Mouse (Mus musculus) hindbrain, postnatal 0 days (tissue): ENCODE results near the gene Macrod2. TPM values are rescaled to one million over a fixed set of nuclear protein-coding genes. Genes with fewer than 3 reads are reported as not detected.

Source experiments
- ATAC-seq: fragments of 200-750 bp; cut with Nextera tagmentation; 2 replicates; pipeline ENCODE4 v1.8.0; 2017; ENCODE audit warnings: mild to moderate bottlenecking, moderate TSS enrichment, moderate library complexity
- DNase-seq: peaks from one replicate; pipeline ENCODE4 v3.0.0-alpha.2; 2015; ENCODE audit warnings: low spot score
- H3K27ac ChIP-seq: fragments of 300-500 bp; sonication (generic); 2 replicates; pipeline ENCODE4 v1.5.1; 2014; ENCODE audit warnings: mild to moderate bottlenecking
- H3K27me3 ChIP-seq: fragments of 300-500 bp; sonication (generic); 2 replicates; pipeline ENCODE4 v1.6.1; 2014; ENCODE audit warnings: low read length, mixed read lengths; ENCODE audit not compliant: insufficient read depth
- H3K36me3 ChIP-seq: fragments of 300-500 bp; sonication (generic); 2 replicates; pipeline ENCODE4 v1.6.1; 2014; ENCODE audit warnings: low read length, mixed read lengths; ENCODE audit not compliant: insufficient read depth
- H3K4me1 ChIP-seq: fragments of 300-500 bp; sonication (generic); 2 replicates; pipeline ENCODE4 v1.6.1; 2014; ENCODE audit warnings: antibody characterized with exemption, low read length, mixed read lengths; ENCODE audit not compliant: insufficient read depth
- H3K4me2 ChIP-seq: fragments of 300-500 bp; sonication (generic); 2 replicates; pipeline ENCODE4 v1.6.1; 2014; ENCODE audit warnings: low read depth, mild to moderate bottlenecking, low read length, moderate library complexity, mixed read lengths
- H3K4me3 ChIP-seq: fragments of 300-500 bp; sonication (generic); 2 replicates; pipeline ENCODE4 v1.5.1; 2014; ENCODE audit warnings: low read length
- H3K9ac ChIP-seq: fragments of 300-500 bp; sonication (generic); replicated peaks from 2 replicates; pipeline ENCODE4 v1.6.1; 2014; ENCODE audit warnings: mild to moderate bottlenecking, low read length, moderate library complexity, mixed read lengths
- H3K9me3 ChIP-seq: fragments of 300-500 bp; sonication (generic); 2 replicates; pipeline ENCODE4 v1.6.1; 2016; ENCODE audit warnings: low read length, mixed read lengths
- CTCF ChIP-seq: IDR thresholded peaks from 2 replicates; pipeline ENCODE4 v1.5.1; 2016; ENCODE audit warnings: antibody characterized with exemption, control low read depth, low read depth
- WGBS: fragments of 180-500 bp; shearing (Covaris S2); extraction: QIAGEN DNeasy Blood & Tissue Kit; methylation state at CpG from one replicate; pipeline ENCODE4 v1.1.7; 2014; 5-methylcytosine and 5-hydroxymethylcytosine counted together
- polyA plus RNA-seq: library from polyadenylated mRNA; unstranded; fragments of >200 nt; fragmentation: Nextera tagmentation; extraction: Ambion mirVana; gene quantifications from 2 replicates; pipeline ENCODE4 v1.2.1, GENCODE M21; 2015
- total RNA-seq: library from RNA; depleted of rRNA; stranded (reverse); fragments of >200 nt; gene quantifications from 2 replicates; pipeline ENCODE4 v1.2.3, GENCODE M21; 2014

Macrod2 gene
- total and polyA plus RNA-seq, 2 experiments from 2014 or later, result 18.3 to 60.0 TPM

- no peaks in the 10 kb centered on the region for H3K27me3 ChIP-seq
- no peak overlapping the region for H3K4me3 ChIP-seq
- TF ChIP-seq CTCF, result no peak
- ATAC-seq (no peak), DNase-seq (no peak)
- no peaks in the 10 kb centered on the region for H3K36me3 ChIP-seq
- no peaks in the 10 kb centered on the region for H3K4me1 ChIP-seq
- WGBS, result 60% methylated on average over 3 of the region's 3 CpGs
- no peak overlapping the region for H3K27ac ChIP-seq
- H3K9ac ChIP-seq, result no peak overlapping the region
- H3K9me3 ChIP-seq, result no peaks in the 10 kb centered on the region
- no peak overlapping the region for H3K4me2 ChIP-seq
These were observed 1170.9 kb downstream of the Macrod2 start for GRCm38 (mm10) chr2:141565986-141566385.

GRCm38 (mm10) chr2:141571360-141571759 is 1176.3 kb downstream of the Macrod2 start:
- no peaks in the 10 kb centered on the region for H3K27me3 ChIP-seq
- H3K4me3 ChIP-seq, result no peak overlapping the region
- WGBS, result 60% methylated on average over 3 of the region's 3 CpGs
- H3K36me3 ChIP-seq, result no peaks in the 10 kb centered on the region
- H3K27ac ChIP-seq, result no peak overlapping the region
- no peak for TF ChIP-seq CTCF
- DNase-seq (no peak), ATAC-seq (no peak)
- H3K4me1 ChIP-seq, result no peaks in the 10 kb centered on the region
- H3K4me2 ChIP-seq, result no peak overlapping the region
- no peaks in the 10 kb centered on the region for H3K9me3 ChIP-seq
- no peak overlapping the region for H3K9ac ChIP-seq

- no peak overlapping the region for H3K27ac ChIP-seq
These were observed 1183.1 kb downstream of the Macrod2 start for GRCm38 (mm10) chr2:141578206-141578605.

GRCm38 (mm10) chr2:141582431-141582830 is 1187.3 kb downstream of the Macrod2 start:
- 62% methylated on average over 3 of the region's 3 CpGs for WGBS
- Histone ChIP-seq H3K9me3 (no peaks in the 10 kb centered on the region), H3K9ac (no peak overlapping the region), H3K36me3 (no peaks in the 10 kb centered on the region), H3K4me1 (no peaks in the 10 kb centered on the region), H3K27ac (no peak overlapping the region), H3K4me2 (no peak overlapping the region), H3K27me3 (no peaks in the 10 kb centered on the region), H3K4me3 (no peak overlapping the region)
- TF ChIP-seq CTCF, result no peak
- ATAC-seq (no peak), DNase-seq (no peak)

More at GRCm38 (mm10) chr2:141578206-141578605, 1183.1 kb downstream of the Macrod2 start:
- H3K4me1 ChIP-seq, result no peaks in the 10 kb centered on the region
- no peak overlapping the region for H3K4me3 ChIP-seq
- no peak for TF ChIP-seq CTCF
- H3K4me2 ChIP-seq, result no peak overlapping the region
- H3K9ac ChIP-seq, result no peak overlapping the region
- no peaks in the 10 kb centered on the region for H3K36me3 ChIP-seq
- no peak for ATAC-seq
- no peaks in the 10 kb centered on the region for H3K27me3 ChIP-seq
- no peak for DNase-seq
- no peaks in the 10 kb centered on the region for H3K9me3 ChIP-seq

DNA sequence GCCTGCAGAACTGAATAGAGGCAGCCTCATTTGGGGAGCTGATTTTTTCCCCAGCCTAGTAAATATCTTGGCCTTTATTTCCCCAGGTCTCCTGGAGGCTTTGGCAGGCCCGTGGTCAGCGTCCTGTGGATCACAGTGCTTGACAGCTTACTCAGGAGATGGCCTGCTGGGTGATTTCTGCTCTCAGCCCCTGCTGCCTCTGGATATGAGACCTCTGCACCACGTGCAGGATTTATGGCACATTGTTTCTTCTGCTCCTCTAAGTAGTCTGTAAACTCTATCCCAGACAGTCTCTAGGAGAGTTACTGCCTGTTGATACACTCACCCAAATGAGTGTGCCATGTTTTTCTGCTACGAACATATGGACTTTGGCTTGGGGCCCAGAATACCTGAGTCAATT is 1187.8 kb downstream of the Macrod2 start:
- 21% methylated on average over 4 of the region's 4 CpGs for WGBS
- DNase-seq, result no peak

DNA sequence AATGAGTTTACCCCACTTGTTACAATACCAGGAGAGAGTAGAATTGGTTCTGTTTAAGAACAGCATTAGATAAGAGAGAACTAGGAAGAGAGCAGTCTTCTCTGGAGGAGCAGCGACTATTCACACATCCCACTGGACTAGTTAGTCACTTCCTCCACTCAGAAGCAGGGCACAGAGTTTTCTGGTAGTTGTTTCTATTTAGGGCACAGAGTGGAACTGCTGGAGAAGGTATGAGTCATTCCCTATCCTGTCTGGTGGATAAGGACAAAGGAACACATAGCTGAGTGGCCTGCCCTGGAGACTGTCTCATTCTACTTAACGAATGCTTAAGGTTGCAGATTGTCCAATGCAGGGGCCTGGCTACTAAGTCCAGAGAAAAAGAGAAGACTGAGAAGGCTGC is 1192.2 kb downstream of the Macrod2 start:
- Histone ChIP-seq H3K27me3 (no peaks in the 10 kb centered on the region), H3K9me3 (no peaks in the 10 kb centered on the region), H3K9ac (no peak overlapping the region), H3K4me1 (no peaks in the 10 kb centered on the region), H3K4me2 (no peak overlapping the region), H3K36me3 (no peaks in the 10 kb centered on the region), H3K4me3 (no peak overlapping the region), H3K27ac (no peak overlapping the region)
- whole genome bisulfite sequencing, result 75% methylated on average over 2 of the region's 2 CpGs
- DNase-seq (no peak), ATAC-seq (no peak)
- no peak for TF ChIP-seq CTCF

More for the DNA sequence above, 1187.8 kb downstream of the Macrod2 start:
- Histone ChIP-seq H3K9ac (no peak overlapping the region), H3K27me3 (no peaks in the 10 kb centered on the region), H3K36me3 (no peaks in the 10 kb centered on the region), H3K4me3 (no peak overlapping the region), H3K9me3 (no peaks in the 10 kb centered on the region), H3K27ac (no peak overlapping the region), H3K4me1 (no peaks in the 10 kb centered on the region), H3K4me2 (no peak overlapping the region)
- ATAC-seq, result no peak
- TF ChIP-seq CTCF, result no peak

- Histone ChIP-seq H3K9ac (no peak overlapping the region), H3K4me1 (no peaks in the 10 kb centered on the region), H3K27ac (no peak overlapping the region), H3K9me3 (no peaks in the 10 kb centered on the region), H3K4me2 (no peak overlapping the region), H3K27me3 (no peaks in the 10 kb centered on the region), H3K36me3 (no peaks in the 10 kb centered on the region), H3K4me3 (no peak overlapping the region)
- DNase-seq (no peak), ATAC-seq (no peak)
- no peak for TF ChIP-seq CTCF
- WGBS, result 83% methylated on average over 4 of the region's 4 CpGs
These were observed 1196.2 kb downstream of the Macrod2 start for GRCm38 (mm10) chr2:141591326-141591725.
